Comparison of ENCODE assay signal across 21 mouse cellular contexts in the genomic region with DNA sequence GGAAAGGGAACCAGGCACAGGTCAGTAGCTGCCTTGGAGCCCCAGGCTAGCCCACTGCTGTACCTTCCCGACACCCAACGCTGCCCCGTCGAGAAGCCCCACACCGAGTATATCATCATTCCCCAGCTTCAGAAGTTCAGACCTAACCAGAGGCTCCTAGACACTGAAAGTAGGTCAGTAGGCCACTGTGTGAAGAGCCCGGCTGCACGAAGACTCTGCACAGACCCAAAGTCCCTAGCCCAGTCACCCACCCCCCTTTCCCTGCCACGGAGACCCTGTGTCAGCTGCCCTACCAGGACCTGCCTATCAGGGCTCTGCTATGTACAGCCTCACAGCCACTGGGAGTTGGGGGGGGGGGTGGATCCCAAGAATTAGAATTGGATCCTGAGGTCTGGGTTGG. TPM values are rescaled to one million over a fixed set of nuclear protein-coding genes. Genes with fewer than 3 reads are reported as not detected.
DNase-seq lines count a peak whose midpoint lies in the region; ATAC-seq and TF ChIP-seq lines count a peak whose summit lies in the region.
"Had no signal": no experiment of that assay in that cellular context is flagged by ENCODE, and none has a peak within 500 bp of the region (broad histone marks: within the 10 kb centered on the region; RNA-seq: fewer than 3 reads in every experiment).

No protein-coding gene starts in this region.

- H3K9me3 ChIP-seq in forebrain, embryonic 10.5 days: no peaks in the 10 kb centered on the region
- H3K9me3 ChIP-seq in forebrain, embryonic 14.5 days (replicated peaks; ENCODE audit: control insufficient read depth, low read length): no peaks in the 10 kb centered on the region
- no peaks in the 10 kb centered on the region for H3K9me3 ChIP-seq in heart, postnatal 0 days (replicated peaks; ENCODE audit: control insufficient read depth, low read length)
- H3K9me3 ChIP-seq: liver, embryonic 15.5 days; neural tube, embryonic 15.5 days had no signal

- TF ChIP-seq EP300 in heart, postnatal 0 days (IDR thresholded peaks at IDR 0.05; ENCODE audit: low read depth): no peak

- no peak overlapping the region for H3K9ac ChIP-seq in forebrain, embryonic 14.5 days (ENCODE audit: low read length)
- no peak overlapping the region for H3K9ac ChIP-seq in heart, postnatal 0 days (replicated peaks; ENCODE audit: low read depth, low read length)
- H3K9ac ChIP-seq: forebrain, postnatal 0 days; liver, embryonic 15.5 days; neural tube, embryonic 15.5 days had no signal

- no peak for ATAC-seq in forebrain, embryonic 14.5 days
- no peak for ATAC-seq in heart, postnatal 0 days (ENCODE audit: insufficient read depth, low read depth)
- ATAC-seq: activated CD4-positive, CD25-positive, alpha-beta regulatory T cell, adult 4 months; forebrain, postnatal 0 days had no signal

- no peak overlapping the region for H3K4me3 ChIP-seq in forebrain, embryonic 10.5 days
- no peak overlapping the region for H3K4me3 ChIP-seq in forebrain, embryonic 14.5 days (ENCODE audit: low read depth, low read length)
- H3K4me3 ChIP-seq in heart, postnatal 0 days (ENCODE audit: low read depth, low read length): no peak overlapping the region
- H3K4me3 ChIP-seq: liver, embryonic 15.5 days; neural tube, embryonic 15.5 days had no signal

- TF ChIP-seq CTCF in heart, postnatal 0 days (IDR thresholded peaks at IDR 0.05; ENCODE audit: low read depth): no peak

- 91% methylated on average over 8 of the region's 8 CpGs for whole genome bisulfite sequencing in forebrain, embryonic 10.5 days
- WGBS in forebrain, embryonic 14.5 days: 92% methylated on average over 8 of the region's 8 CpGs
- WGBS in heart, postnatal 0 days: 83% methylated on average over 8 of the region's 8 CpGs

- no peaks in the 10 kb centered on the region for H3K36me3 ChIP-seq in forebrain, embryonic 10.5 days (replicated peaks)
- H3K36me3 ChIP-seq in forebrain, embryonic 14.5 days (ENCODE audit: control insufficient read depth, insufficient read depth, low read length): no peaks in the 10 kb centered on the region
- no peaks in the 10 kb centered on the region for H3K36me3 ChIP-seq in heart, postnatal 0 days (replicated peaks; ENCODE audit: control insufficient read depth, insufficient read depth, low read length)
- H3K36me3 ChIP-seq: liver, embryonic 15.5 days; neural tube, embryonic 15.5 days had no signal

- intact Hi-C loops in heart, postnatal 25 days (cut with DNase I): no loop called here

- no peaks in the 10 kb centered on the region for H3K27me3 ChIP-seq in forebrain, embryonic 10.5 days (ENCODE audit: poor library complexity, severe bottlenecking)
- no peaks in the 10 kb centered on the region for H3K27me3 ChIP-seq in forebrain, embryonic 14.5 days (replicated peaks; ENCODE audit: control insufficient read depth, insufficient read depth, low read length)
- no peaks in the 10 kb centered on the region for H3K27me3 ChIP-seq in heart, postnatal 0 days (ENCODE audit: control insufficient read depth, insufficient read depth, low read length)
- H3K27me3 ChIP-seq: liver, embryonic 15.5 days; neural tube, embryonic 15.5 days had no signal

- H3K4me2 ChIP-seq in forebrain, embryonic 14.5 days (ENCODE audit: low read length): no peak overlapping the region
- H3K4me2 ChIP-seq in heart, postnatal 0 days (ENCODE audit: low read depth, low read length): no peak overlapping the region
- H3K4me2 ChIP-seq: liver, embryonic 15.5 days; neural tube, embryonic 15.5 days had no signal

- DNase-seq in forebrain, embryonic 10.5 days (ENCODE audit: extremely low spot score, low spot score): no peak
- no peak for DNase-seq in forebrain, embryonic 14.5 days (ENCODE audit: low spot score)
- no peak for DNase-seq in heart, postnatal 0 days (ENCODE audit: low spot score)
- no peak for DNase-seq in heart, postnatal 25 days (ENCODE audit: low spot score)
- peak; percentile 52 for DNase-seq in retina, embryonic 14.5 days (ENCODE audit: low spot score)
- peak; percentile 71 for DNase-seq in thymus, postnatal 25 days
- no peak for DNase-seq in adrenal gland, postnatal 25 days
- DNase-seq in MN1 (ENCODE audit: low spot score): no peak
- DNase-seq: adrenal gland, postnatal 14 days; cerebellum, adult 11-12 months; cerebellum, postnatal 14 days; embryo, embryonic 11 days; forebrain, postnatal 0 days; kidney, adult 11 months; lung, postnatal 10 days; midbrain, embryonic 14.5 days had no signal

- peak overlapping the region; percentile 63; the same call in 1 of the 2 replicates for H3K27ac ChIP-seq in forebrain, embryonic 10.5 days
- H3K27ac ChIP-seq in forebrain, embryonic 14.5 days (ENCODE audit: low read depth, low read length): no peak overlapping the region
- H3K27ac ChIP-seq in heart, postnatal 0 days (ENCODE audit: low read depth): peak overlapping the region; percentile 54
- H3K27ac ChIP-seq: kidney, postnatal 0 days; liver, embryonic 15.5 days; neural tube, embryonic 15.5 days; stomach, postnatal 0 days had no signal

- peaks cover 46% of the 10 kb centered on the region for H3K4me1 ChIP-seq in forebrain, embryonic 10.5 days
- peaks cover 26% of the 10 kb centered on the region for H3K4me1 ChIP-seq in forebrain, embryonic 14.5 days (ENCODE audit: control insufficient read depth, insufficient read depth, low read length)
- H3K4me1 ChIP-seq in heart, postnatal 0 days (ENCODE audit: control insufficient read depth, insufficient read depth): peaks cover 50% of the 10 kb centered on the region

RNA-seq across cellular contexts. Expression of gene Tex2, which starts 58.6 kb away (rescaled TPM):
- 6.2 and 6.4 TPM in 2 replicates for polyA plus RNA-seq in forebrain, embryonic 10.5 days (2016; fragmentation: Nextera tagmentation; extraction: Ambion mirVana)
- polyA plus RNA-seq in forebrain, embryonic 14.5 days (2014; fragmentation: Nextera tagmentation; extraction: Ambion mirVana): 11.9 and 17.6 TPM in 2 replicates
- total RNA-seq in heart, postnatal 0 days (2014; rRNA removed; ENCODE audit: low replicate concordance): 23.7 and 37.4 TPM in 2 replicates
- 14.0 and 14.5 TPM in 2 replicates for polyA plus RNA-seq in heart, postnatal 0 days (2015; fragmentation: Nextera tagmentation; extraction: Ambion mirVana)
- 10 to 100 TPM; 45.5 to 46.7 TPM for total RNA-seq in heart, postnatal 25 days (2021)
- total RNA-seq in adrenal gland, postnatal 25 days (2021): 45.0 and 45.5 TPM in 2 replicates

Comparison
In these comparisons a context has a peak if more than half of its experiments do, and no peak if none do; other contexts are left out.
1. DNase-seq: peak in retina, embryonic 14.5 days (single experiment) and thymus, postnatal 25 days (single experiment); none in forebrain, embryonic 10.5 days (single experiment), forebrain, embryonic 14.5 days (single experiment), heart, postnatal 0 days (single experiment), heart, postnatal 25 days (single experiment), adrenal gland, postnatal 25 days (single experiment) and MN1 (single experiment).